Mouse (Mus musculus): ENCODE results near the gene Naa40. TPM values are rescaled to one million over a fixed set of nuclear protein-coding genes. Genes with fewer than 3 reads are reported as not detected.
A peak's percentile ranks its signal among the peaks of the same experiment; 100 is the strongest.

Naa40 gene
- polyA plus RNA-seq, 1 experiment = 44.8 TPM

- 31% methylated on average over 6 of the region's 6 CpGs for WGBS
- no peak overlapping the region for H3K4me3 ChIP-seq (replicated peaks; ENCODE audit: insufficient read depth, low read depth, low read length)
- peaks cover 35% of the 10 kb centered on the region for H3K4me1 ChIP-seq (ENCODE audit: control insufficient read depth, insufficient read depth, low read length)
- no peaks in the 10 kb centered on the region for H3K27me3 ChIP-seq (ENCODE audit: control insufficient read depth, insufficient read depth, low read length)
- no peak for DNase-seq
- no peak overlapping the region for H3K27ac ChIP-seq (ENCODE audit: insufficient read depth, low read length)
- TF ChIP-seq CTCF (IDR thresholded peaks at IDR 0.05; ENCODE audit: borderline replicate concordance, insufficient read depth, low read depth, low read length) = no peak
- no peak for TF ChIP-seq POLR2A (IDR thresholded peaks at IDR 0.05; ENCODE audit: borderline replicate concordance, insufficient read depth, low read length)
These were observed 37.4 kb upstream of the Naa40 start for GRCm38 (mm10) chr19:7278200-7278906.

- TF ChIP-seq CTCF (IDR thresholded peaks at IDR 0.05; ENCODE audit: borderline replicate concordance, insufficient read depth, low read depth, low read length) (no peak), POLR2A (IDR thresholded peaks at IDR 0.05; ENCODE audit: borderline replicate concordance, insufficient read depth, low read length) (no peak)
- 52% methylated on average over 7 of the region's 7 CpGs for WGBS
- H3K27me3 ChIP-seq (ENCODE audit: control insufficient read depth, insufficient read depth, low read length) = no peaks in the 10 kb centered on the region
- H3K4me1 ChIP-seq (ENCODE audit: control insufficient read depth, insufficient read depth, low read length) = peaks cover 35% of the 10 kb centered on the region
- no peak overlapping the region for H3K27ac ChIP-seq (ENCODE audit: insufficient read depth, low read length)
- no peak for DNase-seq
- no peak overlapping the region for H3K4me3 ChIP-seq (replicated peaks; ENCODE audit: insufficient read depth, low read depth, low read length)
These were observed 35.8 kb upstream of the Naa40 start for GRCm38 (mm10) chr19:7276796-7277195.

- peak in 1 of 2 experiments; percentile 35 for DNase-seq
- no peak overlapping the region for H3K27ac ChIP-seq (ENCODE audit: insufficient read depth, low read length)
- peaks cover 38% of the 10 kb centered on the region for H3K4me1 ChIP-seq (ENCODE audit: control insufficient read depth, insufficient read depth, low read length)
- no peak for TF ChIP-seq POLR2A (IDR thresholded peaks at IDR 0.05; ENCODE audit: borderline replicate concordance, insufficient read depth, low read length)
- no peak for TF ChIP-seq CTCF (IDR thresholded peaks at IDR 0.05; ENCODE audit: borderline replicate concordance, insufficient read depth, low read depth, low read length)
- H3K27me3 ChIP-seq (ENCODE audit: control insufficient read depth, insufficient read depth, low read length) = no peaks in the 10 kb centered on the region
- 31% methylated on average over 7 of the region's 7 CpGs for WGBS
- H3K4me3 ChIP-seq (replicated peaks; ENCODE audit: insufficient read depth, low read depth, low read length) = no peak overlapping the region
These were observed 35.2 kb upstream of the Naa40 start for GRCm38 (mm10) chr19:7276053-7276659.

GRCm38 (mm10) chr19:7275131-7275789 lies 34.3 kb upstream of the Naa40 start:
- Histone ChIP-seq H3K27me3 (ENCODE audit: control insufficient read depth, insufficient read depth, low read length) (no peaks in the 10 kb centered on the region), H3K4me1 (ENCODE audit: control insufficient read depth, insufficient read depth, low read length) (peaks cover 41% of the 10 kb centered on the region), H3K4me3 (replicated peaks; ENCODE audit: insufficient read depth, low read depth, low read length) (no peak overlapping the region), H3K27ac (ENCODE audit: insufficient read depth, low read length) (peak overlapping the region; percentile 43; the same call in 1 of the 2 replicates)
- WGBS = 26% methylated on average over 7 of the region's 7 CpGs
- DNase-seq = peak; percentile 50 to 58
- TF ChIP-seq CTCF (IDR thresholded peaks at IDR 0.05; ENCODE audit: borderline replicate concordance, insufficient read depth, low read depth, low read length) (no peak), POLR2A (IDR thresholded peaks at IDR 0.05; ENCODE audit: borderline replicate concordance, insufficient read depth, low read length) (no peak)

- TF ChIP-seq CTCF (IDR thresholded peaks at IDR 0.05; ENCODE audit: borderline replicate concordance, insufficient read depth, low read depth, low read length) = 0 out of 2 replicates have a peak, but pooled peaks have one; percentile 6
- TF ChIP-seq POLR2A (IDR thresholded peaks at IDR 0.05; ENCODE audit: borderline replicate concordance, insufficient read depth, low read length) = no peak
- H3K27ac ChIP-seq (ENCODE audit: insufficient read depth, low read length) = peak overlapping the region; percentile 43; the same call in 1 of the 2 replicates
- no peak overlapping the region for H3K4me3 ChIP-seq (replicated peaks; ENCODE audit: insufficient read depth, low read depth, low read length)
- no peaks in the 10 kb centered on the region for H3K27me3 ChIP-seq (ENCODE audit: control insufficient read depth, insufficient read depth, low read length)
- H3K4me1 ChIP-seq (ENCODE audit: control insufficient read depth, insufficient read depth, low read length) = peaks cover 48% of the 10 kb centered on the region
- peak; percentile 81 to 91 for DNase-seq
- 15% methylated on average over 12 of the region's 13 CpGs for WGBS
These were observed 33.5 kb upstream of the Naa40 start for GRCm38 (mm10) chr19:7274326-7274990.

GRCm38 (mm10) chr19:7273486-7273885 lies 32.5 kb upstream of the Naa40 start:
- no peak overlapping the region for H3K27ac ChIP-seq (ENCODE audit: insufficient read depth, low read length)
- WGBS = 92% methylated on average over 4 of the region's 4 CpGs

GRCm38 (mm10) chr19:7269290-7270044 lies 28.5 kb upstream of the Naa40 start:
- no peaks in the 10 kb centered on the region for H3K27me3 ChIP-seq (ENCODE audit: control insufficient read depth, insufficient read depth, low read length)
- DNase-seq = peak in 1 of 2 experiments; percentile 35
- TF ChIP-seq CTCF (IDR thresholded peaks at IDR 0.05; ENCODE audit: borderline replicate concordance, insufficient read depth, low read depth, low read length) (no peak), POLR2A (IDR thresholded peaks at IDR 0.05; ENCODE audit: borderline replicate concordance, insufficient read depth, low read length) (no peak)
- peaks cover 34% of the 10 kb centered on the region for H3K4me1 ChIP-seq (ENCODE audit: control insufficient read depth, insufficient read depth, low read length)
- no peak overlapping the region for H3K27ac ChIP-seq (ENCODE audit: insufficient read depth, low read length)
- peak overlapping the region; percentile 20 for H3K4me3 ChIP-seq (replicated peaks; ENCODE audit: insufficient read depth, low read depth, low read length)
- WGBS = 19% methylated on average over 11 of the region's 11 CpGs

More at GRCm38 (mm10) chr19:7273486-7273885, 32.5 kb upstream of the Naa40 start:
- no peaks in the 10 kb centered on the region for H3K27me3 ChIP-seq (ENCODE audit: control insufficient read depth, insufficient read depth, low read length)
- DNase-seq = no peak
- peaks cover 46% of the 10 kb centered on the region for H3K4me1 ChIP-seq (ENCODE audit: control insufficient read depth, insufficient read depth, low read length)
- TF ChIP-seq CTCF (IDR thresholded peaks at IDR 0.05; ENCODE audit: borderline replicate concordance, insufficient read depth, low read depth, low read length) (no peak; the same call in 1 of the 2 replicates), POLR2A (IDR thresholded peaks at IDR 0.05; ENCODE audit: borderline replicate concordance, insufficient read depth, low read length) (no peak)
- H3K4me3 ChIP-seq (replicated peaks; ENCODE audit: insufficient read depth, low read depth, low read length) = no peak overlapping the region
